Mouse (Mus musculus) Patski (cell line): ENCODE results near the gene Sptssa. TPM values are rescaled to one million over a fixed set of nuclear protein-coding genes. Genes with fewer than 3 reads are reported as not detected.

ENCODE experiments used
- ATAC-seq: fragments of 100-300 bp; one replicate; pipeline ENCODE4 v1.8.0; 2021
- CTCF ChIA-PET: fragments of 350-600 bp; sonication (Branson Sonifier 250); formaldehyde crosslinking; loops from one replicate; lab custom pipeline; 2022; ENCODE audit warnings: inconsistent platforms; lab: Charles Lee
- POLR2A ChIA-PET: fragments of 350-600 bp; sonication (Branson Sonifier 250); formaldehyde crosslinking; loops from one replicate; lab custom pipeline; 2022; ENCODE audit warnings: antibody characterized with exemption, inconsistent platforms; lab: Charles Lee
- DNase-seq: peaks from one replicate; pipeline ENCODE4 v3.0.0-alpha.2; 2011; ENCODE audit warnings: low read depth, low spot score
- H3K27me3 ChIP-seq: fragments of 371-371 bp; one replicate; pipeline ENCODE4 v1.5.1; 2021
- CTCF ChIP-seq: fragments of 100-300 bp; IDR thresholded peaks from one replicate; pipeline ENCODE4 v1.5.1; 2021
- in situ Hi-C: fragments of 300-500 bp; cut with MboI; formaldehyde crosslinking; loops from 3 replicates; pipeline ENCODE4 v1.11.1; 2018; ENCODE audit warnings: low pct_unique_long_range_greater_than_20kb, mixed read lengths
- polyA plus RNA-seq: library from polyadenylated mRNA; unstranded; gene quantifications from one replicate; pipeline ENCODE4 v1.2.3, GENCODE M21; 2021

The Sptssa gene
- 57.6 TPM for polyA plus RNA-seq

- in situ Hi-C loops: no loop called here
- ChIA-PET CTCF (no interaction called here), POLR2A (no interaction called here)
- H3K27me3 ChIP-seq: no peaks in the 10 kb centered on the region
- DNase-seq (peak; percentile 53), ATAC-seq (peak; percentile 99)
- no peak for TF ChIP-seq CTCF
These were observed at the start of gene Sptssa for GRCm38 (mm10) chr12:54656396-54657171. Gene Sptssa, minus strand, starts transcription at chr12:54656573.

- TF ChIP-seq CTCF: no peak
- ChIA-PET POLR2A (no interaction called here), CTCF (no interaction called here)
- in situ Hi-C loops: no loop called here
- DNase-seq (no peak), ATAC-seq (no peak)
- no peaks in the 10 kb centered on the region for H3K27me3 ChIP-seq
These were observed 43.0 kb upstream of the Sptssa start for GRCm38 (mm10) chr12:54699394-54699793.

GRCm38 (mm10) chr12:54697791-54698250 lies 41.4 kb upstream of the Sptssa start:
- TF ChIP-seq CTCF: no peak
- peak; percentile 2 for ATAC-seq
- no peaks in the 10 kb centered on the region for H3K27me3 ChIP-seq
- ChIA-PET POLR2A (no interaction called here), CTCF (no interaction called here)
- DNase-seq: no peak
- in situ Hi-C loops: no loop called here

- in situ Hi-C loops: no loop called here
- TF ChIP-seq CTCF: peak; percentile 35
- ChIA-PET CTCF (no interaction called here), POLR2A (interaction anchor here (0.6 kb wide), 1 partner anchor 25 kb away, joined by 3 read pairs; no protein-coding TSS in a partner anchor)
- ATAC-seq (peak; percentile 52), DNase-seq (peak; percentile 7)
- no peaks in the 10 kb centered on the region for H3K27me3 ChIP-seq
These were observed 40.7 kb upstream of the Sptssa start for GRCm38 (mm10) chr12:54697003-54697597.

GRCm38 (mm10) chr12:54696242-54697002 lies 40.0 kb upstream of the Sptssa start:
- ChIA-PET POLR2A (interaction anchor here (0.6 to 0.9 kb wide), 4 partner anchors 9 to 55 kb away, joined by 3 read pairs; no protein-coding TSS in a partner anchor), CTCF (no interaction called here)
- ATAC-seq: peak; percentile 49
- in situ Hi-C loops: no loop called here
- peak; percentile 85 for DNase-seq
- no peak for TF ChIP-seq CTCF
- H3K27me3 ChIP-seq: no peaks in the 10 kb centered on the region

GRCm38 (mm10) chr12:54695511-54696241 lies 39.3 kb upstream of the Sptssa start, which contains the start of gene Eapp:
Gene Eapp, minus strand, starts transcription at chr12:54695897.
- DNase-seq (peak; percentile 81), ATAC-seq (peak; percentile 58)
- in situ Hi-C loops: no loop called here
- no peaks in the 10 kb centered on the region for H3K27me3 ChIP-seq
- peak; percentile 46 for TF ChIP-seq CTCF
- ChIA-PET CTCF (no interaction called here), POLR2A (interaction anchor here (0.6 to 0.9 kb wide), 3 partner anchors 8 to 54 kb away, joined by 3 read pairs; no protein-coding TSS in a partner anchor)

GRCm38 (mm10) chr12:54694847-54695510 lies 38.6 kb upstream of the Sptssa start:
- in situ Hi-C loops: no loop called here
- ChIA-PET CTCF (interaction anchor here (1.0 kb wide), 1 partner anchor 11 kb away, joined by 3 read pairs; no protein-coding TSS in a partner anchor), POLR2A (interaction anchor here (0.8 kb wide), 1 partner anchor 31 kb away, joined by 5 read pairs; no protein-coding TSS in a partner anchor)
- no peak for DNase-seq
- ATAC-seq: no peak
- no peak for TF ChIP-seq CTCF
- no peaks in the 10 kb centered on the region for H3K27me3 ChIP-seq

- ATAC-seq (no peak), DNase-seq (no peak)
- in situ Hi-C loops: no loop called here
- ChIA-PET POLR2A (no interaction called here), CTCF (interaction anchor here (1.5 kb wide), 1 partner anchor 21 kb away, joined by 3 read pairs; no protein-coding TSS in a partner anchor)
- TF ChIP-seq CTCF: no peak
- no peaks in the 10 kb centered on the region for H3K27me3 ChIP-seq
These were observed 32.7 kb upstream of the Sptssa start for GRCm38 (mm10) chr12:54689082-54689481.

GRCm38 (mm10) chr12:54683182-54683581 lies 26.8 kb upstream of the Sptssa start:
- H3K27me3 ChIP-seq: no peaks in the 10 kb centered on the region
- in situ Hi-C loops: no loop called here
- no peak for DNase-seq
- ChIA-PET CTCF (interaction anchor here (0.6 to 1.7 kb wide), 3 partner anchors 10 to 13 kb away, joined by 3 to 5 read pairs (median 3); no protein-coding TSS in a partner anchor), POLR2A (no interaction called here)
- ATAC-seq: no peak
- TF ChIP-seq CTCF: peak; percentile 45
